Mouse (Mus musculus) kidney, embryonic 14.5 days (tissue): ENCODE results near the gene Myh7b. TPM values are rescaled to one million over a fixed set of nuclear protein-coding genes. Genes with fewer than 3 reads are reported as not detected.
"Not testable (repeated sequence)": the region's sequence is repeated elsewhere in the genome, so short reads cannot be mapped to it uniquely, and the experiment has no call there.

ENCODE experiments used
- ATAC-seq: fragments of 200-750 bp; cut with Nextera tagmentation; 2 replicates; pipeline ENCODE4 v1.8.0; 2017; ENCODE audit warnings: moderate number of reproducible peaks, mild to moderate bottlenecking, moderate TSS enrichment, moderate library complexity; ENCODE audit not compliant: low FRiP score, low TSS enrichment
- H3K27ac ChIP-seq: fragments of 300-500 bp; sonication (generic); 2 replicates; pipeline ENCODE4 v1.5.1; 2014; ENCODE audit warnings: low read depth, mild to moderate bottlenecking, low read length, moderate library complexity, mixed read lengths
- H3K27me3 ChIP-seq: fragments of 300-500 bp; sonication (generic); 2 replicates; pipeline ENCODE4 v1.6.1; 2014; ENCODE audit warnings: mild to moderate bottlenecking, low read length; ENCODE audit not compliant: control insufficient read depth, insufficient read depth
- H3K36me3 ChIP-seq: fragments of 300-500 bp; sonication (generic); 2 replicates; pipeline ENCODE4 v1.6.1; 2014; ENCODE audit warnings: low read length, mixed read lengths; ENCODE audit not compliant: control insufficient read depth, insufficient read depth
- H3K4me1 ChIP-seq: fragments of 300-500 bp; sonication (generic); 2 replicates; pipeline ENCODE4 v1.6.1; 2014; ENCODE audit warnings: low read length, mixed read lengths; ENCODE audit not compliant: control insufficient read depth, insufficient read depth
- H3K4me2 ChIP-seq: fragments of 300-500 bp; sonication (generic); replicated peaks from 2 replicates; pipeline ENCODE4 v1.6.1; 2014; ENCODE audit warnings: low read depth, mild to moderate bottlenecking, low read length
- H3K4me3 ChIP-seq: fragments of 300-500 bp; sonication (generic); 2 replicates; pipeline ENCODE4 v1.5.1; 2014; ENCODE audit warnings: mild to moderate bottlenecking, low read length
- H3K9ac ChIP-seq: fragments of 300-500 bp; sonication (generic); 2 replicates; pipeline ENCODE4 v1.6.1; 2014; ENCODE audit warnings: low read depth, mild to moderate bottlenecking, low read length, moderate library complexity
- H3K9me3 ChIP-seq: fragments of 300-500 bp; sonication (generic); 2 replicates; pipeline ENCODE4 v1.6.1; 2016; ENCODE audit warnings: low read length; ENCODE audit not compliant: control insufficient read depth
- WGBS: fragments of 180-500 bp; shearing (Covaris S2); extraction: QIAGEN DNeasy Blood & Tissue Kit; methylation state at CpG from one replicate; pipeline ENCODE4 v1.1.7; 2014; 5-methylcytosine and 5-hydroxymethylcytosine counted together
- polyA plus RNA-seq: library from polyadenylated mRNA; unstranded; fragments of >200 nt; fragmentation: Nextera tagmentation; extraction: Ambion mirVana; gene quantifications from 2 replicates; pipeline ENCODE4 v1.2.1, GENCODE M21; 2014

The Myh7b gene
- polyA plus RNA-seq, 1 experiment from 2014 or later, result 2.1 TPM

GRCm38 (mm10) chr2:155591676-155592075 is 19.3 kb upstream of the Myh7b start:
- no peaks in the 10 kb centered on the region for H3K4me1 ChIP-seq
- no peaks in the 10 kb centered on the region for H3K9me3 ChIP-seq
- 6% methylated on average over 6 of the region's 6 CpGs for WGBS
- peak overlapping the region; percentile 70 for H3K4me3 ChIP-seq
- H3K9ac ChIP-seq, result peak overlapping the region; percentile 80
- H3K27me3 ChIP-seq, result no peaks in the 10 kb centered on the region
- ATAC-seq, result no peak
- H3K36me3 ChIP-seq, result no peaks in the 10 kb centered on the region
- H3K4me2 ChIP-seq, result peak overlapping the region; percentile 85
- H3K27ac ChIP-seq, result peak overlapping the region; percentile 85

- no peaks in the 10 kb centered on the region for H3K27me3 ChIP-seq
- H3K4me2 ChIP-seq, result peak within 1 kb of the TSS; percentile 85
- H3K4me1 ChIP-seq, result no peaks in the 10 kb centered on the region
- H3K9me3 ChIP-seq, result no peaks in the 10 kb centered on the region
- H3K9ac ChIP-seq, result peak within 1 kb of the TSS; percentile 80
- ATAC-seq, result peak; percentile 93
- H3K4me3 ChIP-seq, result peak within 1 kb of the TSS; percentile 70
- under 1% methylated on average over 53 of the region's 53 CpGs for WGBS
- peak within 1 kb of the TSS; percentile 85 for H3K27ac ChIP-seq
- no peaks in the 10 kb centered on the region for H3K36me3 ChIP-seq
Measured at GRCm38 (mm10) chr2:155592137-155592853, 18.7 kb upstream of the Myh7b start, which contains the start of gene Gss. Gene Gss (minus strand): TSS chr2:155592810.

GRCm38 (mm10) chr2:155592854-155593283 is 18.1 kb upstream of the Myh7b start:
- Histone ChIP-seq H3K4me2 (peak overlapping the region; percentile 85), H3K36me3 (no peaks in the 10 kb centered on the region), H3K4me1 (no peaks in the 10 kb centered on the region), H3K9me3 (no peaks in the 10 kb centered on the region), H3K4me3 (peak overlapping the region; percentile 70), H3K27me3 (no peaks in the 10 kb centered on the region), H3K9ac (peak overlapping the region; percentile 80), H3K27ac (peak overlapping the region; percentile 12; the same call in 1 of the 2 replicates)
- no peak for ATAC-seq
- under 1% methylated on average over 9 of the region's 9 CpGs for WGBS

GRCm38 (mm10) chr2:155595516-155595915 is 15.5 kb upstream of the Myh7b start:
- H3K27ac ChIP-seq, result no peak overlapping the region
- no peaks in the 10 kb centered on the region for H3K36me3 ChIP-seq
- no peaks in the 10 kb centered on the region for H3K27me3 ChIP-seq
- H3K4me3 ChIP-seq, result no peak overlapping the region
- no peaks in the 10 kb centered on the region for H3K9me3 ChIP-seq
- WGBS, result 85% methylated on average over 6 of the region's 6 CpGs
- no peak for ATAC-seq
- H3K9ac ChIP-seq, result no peak overlapping the region
- no peaks in the 10 kb centered on the region for H3K4me1 ChIP-seq
- no peak overlapping the region for H3K4me2 ChIP-seq

- Histone ChIP-seq H3K4me1 (peaks cover 5% of the 10 kb centered on the region), H3K9me3 (no peaks in the 10 kb centered on the region), H3K36me3 (no peaks in the 10 kb centered on the region), H3K27ac (no peak overlapping the region), H3K27me3 (no peaks in the 10 kb centered on the region), H3K9ac (no peak overlapping the region), H3K4me3 (no peak overlapping the region), H3K4me2 (no peak overlapping the region)
- WGBS, result 72% methylated on average over 3 of the region's 3 CpGs
- ATAC-seq, result no peak
Measured at GRCm38 (mm10) chr2:155603707-155604106, 7.3 kb upstream of the Myh7b start.

GRCm38 (mm10) chr2:155604560-155605235 is 6.3 kb upstream of the Myh7b start:
- ATAC-seq, result no peak
- Histone ChIP-seq H3K9ac (no peak overlapping the region), H3K27ac (no peak overlapping the region), H3K4me3 (no peak overlapping the region), H3K36me3 (no peaks in the 10 kb centered on the region), H3K4me2 (no peak overlapping the region), H3K9me3 (no peaks in the 10 kb centered on the region), H3K27me3 (no peaks in the 10 kb centered on the region), H3K4me1 (peaks cover 5% of the 10 kb centered on the region)
- WGBS, result 24% methylated on average over 10 of the region's 10 CpGs

- not testable (repeated sequence) for H3K4me2 ChIP-seq, H3K4me3 ChIP-seq, H3K27ac ChIP-seq, H3K36me3 ChIP-seq, ATAC-seq, H3K9me3 ChIP-seq, H3K27me3 ChIP-seq, H3K4me1 ChIP-seq, H3K9ac ChIP-seq
- WGBS, result 73% methylated on average over 4 of the region's 4 CpGs
Measured at GRCm38 (mm10) chr2:155605236-155605589, 5.8 kb upstream of the Myh7b start.

- WGBS, result 88% methylated on average over 4 of the region's 4 CpGs
- Histone ChIP-seq H3K4me2 (no peak overlapping the region), H3K27ac (no peak overlapping the region), H3K4me3 (no peak overlapping the region), H3K4me1 (peaks cover 5% of the 10 kb centered on the region), H3K9me3 (no peaks in the 10 kb centered on the region), H3K36me3 (no peaks in the 10 kb centered on the region), H3K27me3 (no peaks in the 10 kb centered on the region), H3K9ac (no peak overlapping the region)
- no peak for ATAC-seq
Measured at GRCm38 (mm10) chr2:155606360-155606759, 4.7 kb upstream of the Myh7b start.

GRCm38 (mm10) chr2:155611834-155612550 is 980 bp downstream of the Myh7b start:
- ATAC-seq, result no peak
- Histone ChIP-seq H3K4me2 (no peak overlapping the region), H3K9me3 (no peaks in the 10 kb centered on the region), H3K4me1 (no peaks in the 10 kb centered on the region), H3K36me3 (no peaks in the 10 kb centered on the region), H3K4me3 (no peak overlapping the region), H3K27ac (no peak overlapping the region), H3K27me3 (no peaks in the 10 kb centered on the region), H3K9ac (no peak overlapping the region)
- WGBS, result 87% methylated on average over 9 of the region's 9 CpGs
